Mouse (Mus musculus) left cerebral cortex, adult 2 months (tissue): ENCODE results near the gene Aspdh. TPM values are rescaled to one million over a fixed set of nuclear protein-coding genes. Genes with fewer than 3 reads are reported as not detected.

Source experiments
- DNase-seq, 2 experiments: peaks; one replicate each; pipeline ENCODE4 v3.0.0; 2021 to 2022; ENCODE audit warnings: low spot score in 2 of 2, mixed read lengths in 1 of 2; ENCODE audit errors: extremely low spot score in 1 of 2
- H3K27ac ChIP-seq: fragments of 200-600 bp; 2 replicates; pipeline ENCODE4 v1.8.1; 2022
- H3K4me3 ChIP-seq: fragments of 200-600 bp; 2 replicates; pipeline ENCODE4 v1.8.1; 2022
- CTCF ChIP-seq: fragments of 200-600 bp; IDR thresholded peaks from 2 replicates; pipeline ENCODE4 v1.8.1; 2022; ENCODE audit warnings: antibody characterized with exemption, mild to moderate bottlenecking, moderate library complexity
- intact Hi-C: fragments of 180-260 bp; cut with DNase I; formaldehyde crosslinking; loops from one replicate; pipeline ENCODE4 v1.15.1; 2025
- long read RNA-seq, 2 experiments: library from polyadenylated mRNA; stranded (forward); transcript quantifications; one replicate each; pipeline ENCODE4 v2.0.0; 2021; ENCODE audit warnings: borderline mapping rate in 2 of 2
- total RNA-seq, 2 experiments: library from RNA; stranded (reverse); gene quantifications; 2 replicates each; pipeline ENCODE4 v1.2.3; 2021

The Aspdh gene
- total RNA-seq = 10 to 100 TPM in 1 of 2 experiments, 1 to 10 TPM in 1; 9.8 to 10.0 TPM
- long read RNA-seq, experiment 1 = 0 reads
- long read RNA-seq, experiment 2, transcript Aspdh-207 (1 exons, 440 nt) = major isoform, 5 of 8 reads
- long read RNA-seq, experiment 2, partial matches to known transcripts = 1 of 8 reads
- long read RNA-seq, experiment 2, other reads (novel, unspliced or antisense) = 2 of 8 reads

GRCm38 (mm10) chr7:44465111-44465510 lies at the start of gene Aspdh:
TSS of gene Aspdh (plus strand) at chr7:44465391.
- peak in 1 of 2 experiments; percentile 19 for DNase-seq

GRCm38 (mm10) chr7:44427666-44428065 lies 37.5 kb upstream of the Aspdh start:
- Histone ChIP-seq H3K27ac (peak overlapping the region; percentile 73), H3K4me3 (peak overlapping the region; percentile 47)
- no peak for TF ChIP-seq CTCF
- no peak for DNase-seq
- intact Hi-C loops = loop anchor here (2.0 kb wide), 1 partner anchor 21 kb away; no protein-coding TSS in a partner anchor

More at GRCm38 (mm10) chr7:44465111-44465510, at the start of gene Aspdh:
- TF ChIP-seq CTCF = no peak
- intact Hi-C loops = no loop called here
- Histone ChIP-seq H3K27ac (peak within 1 kb of the TSS; percentile 91), H3K4me3 (no peak within 1 kb of the TSS)

GRCm38 (mm10) chr7:44428171-44428950 lies 36.8 kb upstream of the Aspdh start:
- Histone ChIP-seq H3K4me3 (peak overlapping the region; percentile 47), H3K27ac (peak overlapping the region; percentile 73)
- DNase-seq = peak; percentile 60 to 63
- intact Hi-C loops = loop anchor here (2.0 kb wide), 1 partner anchor 22 kb away; no protein-coding TSS in a partner anchor
- no peak for TF ChIP-seq CTCF

DNA sequence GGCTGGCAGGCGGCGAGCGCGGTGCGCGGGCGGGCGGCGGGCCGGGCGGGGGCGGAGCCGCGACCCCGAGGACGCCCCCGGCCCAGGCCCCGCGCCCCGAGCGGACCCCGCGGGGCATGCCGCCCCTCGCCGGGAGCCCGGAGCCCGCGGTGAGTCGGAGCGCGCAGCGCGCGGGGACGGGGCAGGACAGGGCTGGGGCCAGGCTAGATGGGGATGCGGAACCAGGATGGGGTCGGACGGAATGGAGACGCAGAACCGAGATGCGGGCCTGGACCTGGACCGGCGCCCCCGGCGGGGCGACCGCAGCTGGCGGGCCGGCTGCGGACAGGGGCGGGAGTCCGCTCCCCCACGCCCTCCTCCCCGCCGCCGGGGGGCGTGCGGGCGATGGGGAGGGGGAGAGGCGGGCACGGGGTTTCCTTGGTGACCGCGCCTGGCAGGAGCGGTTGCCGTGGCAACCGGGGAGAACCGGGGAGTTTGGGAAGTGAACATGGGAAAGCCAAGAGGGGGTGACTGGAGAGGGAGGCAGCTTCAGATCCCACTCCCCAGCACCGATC lies 36.1 kb upstream of the Aspdh start, which contains the start of gene Lrrc4b:
Lrrc4b (plus strand) TSS at position 51 of the 554 bp plus-strand sequence.
- Histone ChIP-seq H3K27ac (peak within 1 kb of the TSS; percentile 94), H3K4me3 (peak within 1 kb of the TSS; percentile 73)
- DNase-seq = peak; percentile 83 to 84
- peak; percentile 1; the same call in 1 of the 2 replicates for TF ChIP-seq CTCF
- intact Hi-C loops = loop anchor here (2.0 kb wide), 1 partner anchor 22 kb away; no protein-coding TSS in a partner anchor

DNA sequence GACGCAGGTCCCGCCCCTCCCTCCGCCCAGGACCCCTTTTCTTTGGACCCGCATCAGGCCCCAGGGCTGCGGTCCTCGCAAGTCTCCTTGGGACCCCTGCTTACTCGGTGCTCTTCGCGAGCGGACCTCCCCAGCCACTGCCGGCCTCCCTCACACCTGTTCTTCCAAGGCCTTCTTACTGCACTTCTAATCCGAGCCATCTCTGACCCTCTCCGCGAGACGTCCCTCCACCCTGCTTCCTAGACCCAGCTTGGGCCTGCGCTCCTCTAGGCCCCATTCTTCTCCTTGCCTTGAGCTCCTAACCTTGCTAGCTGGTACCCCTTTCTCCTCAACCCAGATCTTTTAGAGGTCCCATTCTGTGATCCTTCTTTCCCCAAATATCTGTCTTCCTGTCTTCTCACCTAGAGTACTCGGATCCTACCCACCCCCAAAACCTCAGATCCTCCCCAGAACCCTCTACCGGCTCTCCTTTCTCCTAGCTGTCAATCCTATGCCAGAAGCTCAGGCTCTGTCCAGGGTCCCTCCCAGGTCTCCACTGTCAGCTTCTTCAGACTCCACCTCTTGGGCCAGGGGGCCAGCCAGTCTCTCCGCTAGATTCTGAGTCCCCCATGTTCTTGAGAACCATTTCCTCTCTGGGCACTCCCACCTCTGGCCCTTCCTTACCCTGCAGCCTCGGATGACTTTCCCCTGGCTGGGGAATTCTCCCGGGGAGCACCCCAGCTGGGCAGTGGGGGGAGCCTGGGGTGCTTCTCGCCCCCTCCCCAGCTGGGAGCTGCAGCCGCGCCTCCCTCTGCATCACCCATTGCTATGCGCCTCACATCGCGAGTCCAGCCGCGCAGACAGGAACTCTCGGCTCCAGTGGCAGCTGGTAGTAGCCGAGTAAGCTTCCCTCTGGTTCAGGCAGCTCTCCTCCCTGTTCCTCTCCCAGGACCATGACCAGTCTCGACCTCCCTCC lies 35.4 kb upstream of the Aspdh start:
- H3K4me3 ChIP-seq = peak overlapping the region; percentile 73
- TF ChIP-seq CTCF = no peak
- intact Hi-C loops = loop anchor here (1.0 to 2.0 kb wide), 2 partner anchors 12 to 23 kb away; no protein-coding TSS in a partner anchor
- H3K27ac ChIP-seq = peak overlapping the region; percentile 94
- peak; percentile 46 to 56 for DNase-seq

GRCm38 (mm10) chr7:44432550-44432949 lies 32.6 kb upstream of the Aspdh start:
- no peak for DNase-seq
- Histone ChIP-seq H3K27ac (no peak overlapping the region), H3K4me3 (no peak overlapping the region)
- intact Hi-C loops = no loop called here
- TF ChIP-seq CTCF = no peak

GRCm38 (mm10) chr7:44433371-44433770 lies 31.8 kb upstream of the Aspdh start:
- TF ChIP-seq CTCF = no peak
- Histone ChIP-seq H3K4me3 (no peak overlapping the region), H3K27ac (no peak overlapping the region)
- DNase-seq = no peak
- intact Hi-C loops = no loop called here

- intact Hi-C loops = no loop called here
- no peak for TF ChIP-seq CTCF
- no peak for DNase-seq
Measured at GRCm38 (mm10) chr7:44434089-44434488, 31.1 kb upstream of the Aspdh start.

GRCm38 (mm10) chr7:44435796-44436195 lies 29.4 kb upstream of the Aspdh start:
- H3K4me3 ChIP-seq = no peak overlapping the region
- no peak for DNase-seq
- no peak for TF ChIP-seq CTCF
- no peak overlapping the region for H3K27ac ChIP-seq
- intact Hi-C loops = no loop called here

More at GRCm38 (mm10) chr7:44434089-44434488, 31.1 kb upstream of the Aspdh start:
- no peak overlapping the region for H3K27ac ChIP-seq
- no peak overlapping the region for H3K4me3 ChIP-seq

- H3K27ac ChIP-seq = no peak overlapping the region
- no peak for DNase-seq
- intact Hi-C loops = no loop called here
- peak; percentile 37 for TF ChIP-seq CTCF
- no peak overlapping the region for H3K4me3 ChIP-seq
Measured at GRCm38 (mm10) chr7:44436267-44436666, 28.9 kb upstream of the Aspdh start.

GRCm38 (mm10) chr7:44437188-44437587 lies 28.0 kb upstream of the Aspdh start:
- H3K4me3 ChIP-seq = no peak overlapping the region
- no peak for DNase-seq
- H3K27ac ChIP-seq = no peak overlapping the region
- no peak for TF ChIP-seq CTCF
- intact Hi-C loops = no loop called here
